Comparison of ENCODE assay signal across 8 mouse cellular contexts in the genomic region with DNA sequence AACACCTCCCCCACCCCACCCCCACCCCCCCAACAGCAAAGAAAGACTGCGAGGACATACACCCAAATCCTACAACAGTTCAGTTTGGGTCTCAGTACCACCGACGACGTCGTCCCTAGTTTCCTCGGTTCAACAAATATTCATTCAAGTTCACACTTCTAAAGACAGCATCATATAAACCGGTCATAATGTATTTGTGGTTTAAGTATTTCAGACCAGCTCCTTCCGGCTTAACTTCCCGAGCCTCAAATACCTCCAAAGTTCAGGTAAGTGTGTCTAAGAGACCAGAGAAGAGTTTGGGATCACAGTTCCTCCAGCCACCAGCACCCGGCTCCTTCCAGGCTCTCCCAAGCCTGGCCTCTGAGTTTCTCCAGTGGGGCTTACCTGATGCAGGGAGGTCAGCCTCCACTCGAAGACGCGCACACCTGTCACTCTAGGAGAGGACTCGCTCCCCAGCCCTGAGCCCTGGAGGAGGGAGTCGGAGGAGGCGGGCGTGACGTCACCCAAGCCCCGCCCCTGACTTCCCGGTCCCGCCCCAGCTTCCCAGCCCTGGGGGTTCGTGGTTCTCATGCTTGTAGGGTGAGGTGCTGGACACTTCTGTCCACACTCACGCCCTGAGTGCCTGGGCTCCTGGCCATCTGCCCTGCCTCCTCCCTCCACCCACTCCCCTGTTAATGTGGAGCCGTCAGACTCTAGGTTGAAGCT. TPM values are rescaled to one million over a fixed set of nuclear protein-coding genes. Genes with fewer than 3 reads are reported as not detected.
DNase-seq lines count a peak whose midpoint lies in the region; ATAC-seq and TF ChIP-seq lines count a peak whose summit lies in the region.

A gene (minus strand): TSS at position 461 of the 705 bp plus-strand sequence.

- no peaks in the 10 kb centered on the region for H3K79me2 ChIP-seq in liver, adult 2 months (ENCODE audit: control insufficient read depth, insufficient read depth, low read length)

- H3K4me1 ChIP-seq in embryonic facial prominence, embryonic 10.5 days = peaks cover 25% of the 10 kb centered on the region
- H3K4me1 ChIP-seq in liver, adult 2 months (ENCODE audit: control insufficient read depth, insufficient read depth, low read length) = peaks cover 5% of the 10 kb centered on the region
- 0 out of 2 replicates have a peak, but pooled peaks cover 6% of the 10 kb centered on the region for H3K4me1 ChIP-seq in midbrain, postnatal 0 days (ENCODE audit: insufficient read depth, low read length)

- 3% methylated on average over 24 of the region's 24 CpGs for WGBS in embryonic facial prominence, embryonic 10.5 days
- WGBS in liver, adult 2 months = 8% methylated on average over 24 of the region's 24 CpGs
- 2% methylated on average over 24 of the region's 24 CpGs for WGBS in midbrain, postnatal 0 days

- no peak for ATAC-seq in midbrain, postnatal 0 days (ENCODE audit: low FRiP score)

- H3K27ac ChIP-seq in embryonic facial prominence, embryonic 10.5 days (replicated peaks) = peak within 1 kb of the TSS; percentile 55; the same call in 1 of the 2 replicates
- H3K27ac ChIP-seq in liver, adult 2 months (replicated peaks; ENCODE audit: insufficient read depth, low read depth, low read length) = no peak within 1 kb of the TSS
- no peak within 1 kb of the TSS for H3K27ac ChIP-seq in midbrain, postnatal 0 days (ENCODE audit: low read depth, low read length)

- TF ChIP-seq POLR2A in liver, adult 2 months (IDR thresholded peaks at IDR 0.05; ENCODE audit: extremely low read depth, insufficient read depth, low read length) = no peak

- H3K9me3 ChIP-seq in embryonic facial prominence, embryonic 10.5 days = no peaks in the 10 kb centered on the region
- H3K9me3 ChIP-seq in midbrain, postnatal 0 days (ENCODE audit: low read length) = no peaks in the 10 kb centered on the region

- no peaks in the 10 kb centered on the region for H3K36me3 ChIP-seq in embryonic facial prominence, embryonic 10.5 days (replicated peaks)
- no peaks in the 10 kb centered on the region for H3K36me3 ChIP-seq in liver, adult 2 months (ENCODE audit: control insufficient read depth, insufficient read depth, low read length)
- no peaks in the 10 kb centered on the region for H3K36me3 ChIP-seq in midbrain, postnatal 0 days (ENCODE audit: insufficient read depth, low read length)

- peak within 1 kb of the TSS; percentile 55 for H3K9ac ChIP-seq in liver, adult 2 months (ENCODE audit: low read depth, low read length)
- H3K9ac ChIP-seq in midbrain, postnatal 0 days (replicated peaks; ENCODE audit: low read length, poor library complexity, severe bottlenecking) = peak within 1 kb of the TSS; percentile 36; the same call in 1 of the 2 replicates

- peak within 1 kb of the TSS; percentile 57 for H3K4me3 ChIP-seq in embryonic facial prominence, embryonic 10.5 days
- peak within 1 kb of the TSS; percentile 52 for H3K4me3 ChIP-seq in liver, adult 2 months (ENCODE audit: insufficient read depth, low read depth, low read length)
- H3K4me3 ChIP-seq in midbrain, postnatal 0 days (ENCODE audit: low read depth, low read length) = peak within 1 kb of the TSS; percentile 23; the same call in 1 of the 2 replicates

- H3K4me2 ChIP-seq in midbrain, postnatal 0 days (ENCODE audit: low read depth, low read length, poor library complexity, severe bottlenecking) = peak within 1 kb of the TSS; percentile 53

- H3K27me3 ChIP-seq in embryonic facial prominence, embryonic 10.5 days (replicated peaks; ENCODE audit: low read depth, poor library complexity, severe bottlenecking) = peaks cover 25% of the 10 kb centered on the region
- H3K27me3 ChIP-seq in liver, adult 2 months (ENCODE audit: control insufficient read depth, insufficient read depth, low read length) = no peaks in the 10 kb centered on the region
- H3K27me3 ChIP-seq in midbrain, postnatal 0 days (ENCODE audit: insufficient read depth, low read length) = no peaks in the 10 kb centered on the region

- no peak for TF ChIP-seq CTCF in liver, adult 2 months (IDR thresholded peaks at IDR 0.05; ENCODE audit: low read depth, low read length)
- TF ChIP-seq CTCF in midbrain, postnatal 0 days (IDR thresholded peaks at IDR 0.05) = no peak

- DNase-seq in 3T3-L1 (ENCODE audit: low read depth, low spot score) (peak; percentile 51), MN1 (ENCODE audit: low spot score) (peak; percentile 73)
- DNase-seq in embryonic facial prominence, embryonic 10.5 days (ENCODE audit: low spot score) = peak; percentile 83
- peak; percentile 56 to 73 for DNase-seq in heart, adult 9 months (ENCODE audit: low spot score in 2 of 2)
- peak; percentile 73 for DNase-seq in kidney, adult 9 months
- peak; percentile 32 for DNase-seq in liver, adult 2 months (ENCODE audit: extremely low read depth, low read depth, low spot score)
- DNase-seq in midbrain, postnatal 0 days (ENCODE audit: low spot score) = no peak
- DNase-seq in urinary bladder, adult 2 months (ENCODE audit: low spot score) = peak; percentile 64

RNA-seq across cellular contexts. Expression of the gene that starts here (rescaled TPM):
- polyA plus RNA-seq in embryonic facial prominence, embryonic 10.5 days (2016; fragmentation: Nextera tagmentation; extraction: Ambion mirVana) = 143 and 156 TPM in 2 replicates
- total RNA-seq in liver, adult 2 months (2014; rRNA removed) = 4.3 and 6.8 TPM in 2 replicates
- polyA plus RNA-seq in liver, adult 2 months (2012; rRNA removed) = 4.7 and 6.6 TPM in 2 replicates
- 378 and 384 TPM in 2 replicates for total RNA-seq in midbrain, postnatal 0 days (2014; rRNA removed)
- 153 and 195 TPM in 2 replicates for polyA plus RNA-seq in midbrain, postnatal 0 days (2015; fragmentation: Nextera tagmentation; extraction: Ambion mirVana)
- polyA plus RNA-seq in urinary bladder, adult 2 months (2012; rRNA removed) = 76.7 and 90.3 TPM in 2 replicates

Comparison
In these comparisons a context has a peak if more than half of its experiments do, and no peak if none do; other contexts are left out.
1. RNA of the gene that starts here (total RNA-seq): 378 to 384 TPM in midbrain, postnatal 0 days; 4.3 to 6.8 TPM in liver, adult 2 months; every median in the first group is over 10 times any median in the second.
2. RNA of the gene that starts here (polyA plus RNA-seq): 153 to 195 TPM in midbrain, postnatal 0 days, 143 to 156 TPM in embryonic facial prominence, embryonic 10.5 days and 76.7 to 90.3 TPM in urinary bladder, adult 2 months; 4.7 to 6.6 TPM in liver, adult 2 months; every median in the first group is over 10 times any median in the second.
3. Peak in every context shown above with its lines, with median percentiles within 50 percentile points of each other: H3K4me3 ChIP-seq.